Mouse (Mus musculus) bone marrow, adult 2 months (tissue): Measurements from ENCODE around the gene Mrpl53. TPM values are rescaled to one million over a fixed set of nuclear protein-coding genes. Genes with fewer than 3 reads are reported as not detected.
A peak's percentile ranks its signal among the peaks of the same experiment; 100 is the strongest.

Experiments
- H3K27ac ChIP-seq: fragments of 200-500 bp; 2 replicates; pipeline ENCODE4 v1.5.1; 2012; ENCODE audit warnings: low read depth, mild to moderate bottlenecking, control low read depth, inconsistent platforms, low read length; ENCODE audit not compliant: control insufficient read depth, poor library complexity, insufficient read depth
- H3K4me1 ChIP-seq: fragments of 200-500 bp; 2 replicates; pipeline ENCODE4 v1.6.1; 2011; ENCODE audit warnings: low read length; ENCODE audit not compliant: control insufficient read depth, insufficient read depth
- H3K4me3 ChIP-seq: fragments of 200-500 bp; replicated peaks from 2 replicates; pipeline ENCODE3; 2011; ENCODE audit warnings: mild to moderate bottlenecking, low read depth, low read length, control low read depth; ENCODE audit not compliant: control insufficient read depth
- CTCF ChIP-seq: fragments of 200-500 bp; IDR thresholded peaks from 2 replicates; pipeline ENCODE4 v1.5.1; 2011; ENCODE audit warnings: low read length, control low read depth; ENCODE audit not compliant: control insufficient read depth, insufficient read depth
- POLR2A ChIP-seq: fragments of 200-500 bp; IDR thresholded peaks from 2 replicates; pipeline ENCODE4 v1.6.1; 2011; ENCODE audit warnings: low read depth, mild to moderate bottlenecking, control low read depth, low read length, borderline replicate concordance; ENCODE audit not compliant: control insufficient read depth
- WGBS: fragments of 180-500 bp; shearing (Covaris S2); methylation state at CpG from one replicate; pipeline ENCODE4 v1.1.7; 2018; 5-methylcytosine and 5-hydroxymethylcytosine counted together
- polyA plus RNA-seq: library from polyadenylated mRNA; stranded (reverse); fragments of >200 nt; gene quantifications from 2 replicates; pipeline ENCODE4 v1.2.4, GENCODE M21; 2011; ENCODE audit warnings: low replicate concordance; ENCODE audit not compliant: missing spikeins, insufficient read depth, insufficient read length

Gene Mrpl53
- polyA plus RNA-seq, 1 experiment, result 49.7 TPM

DNA sequence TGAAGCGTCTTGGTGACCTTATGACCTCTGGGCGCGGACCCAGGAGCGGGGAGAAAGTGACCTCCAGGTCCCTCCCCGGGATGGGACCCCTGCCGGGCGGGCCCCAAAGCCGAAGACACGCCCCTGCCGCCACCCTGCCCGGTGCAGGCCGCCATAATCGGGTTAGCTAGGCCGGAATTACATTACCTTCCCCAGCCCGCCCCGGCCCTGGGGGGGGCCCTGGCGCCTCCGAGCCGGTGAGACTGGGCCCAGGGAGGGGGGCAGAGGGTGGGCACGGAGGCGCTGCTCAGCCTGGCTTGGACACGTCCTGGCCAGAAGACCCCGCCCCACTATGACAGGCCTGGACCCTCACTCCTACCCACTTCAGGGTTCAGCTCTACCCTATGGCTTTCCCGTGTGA lies 37.6 kb upstream of the Mrpl53 start:
- Histone ChIP-seq H3K4me1 (no peaks in the 10 kb centered on the region), H3K4me3 (no peak overlapping the region), H3K27ac (no peak overlapping the region; the same call in 1 of the 2 replicates)
- WGBS, result 4% methylated on average over 24 of the region's 24 CpGs
- TF ChIP-seq CTCF (no peak), POLR2A (no peak)

DNA sequence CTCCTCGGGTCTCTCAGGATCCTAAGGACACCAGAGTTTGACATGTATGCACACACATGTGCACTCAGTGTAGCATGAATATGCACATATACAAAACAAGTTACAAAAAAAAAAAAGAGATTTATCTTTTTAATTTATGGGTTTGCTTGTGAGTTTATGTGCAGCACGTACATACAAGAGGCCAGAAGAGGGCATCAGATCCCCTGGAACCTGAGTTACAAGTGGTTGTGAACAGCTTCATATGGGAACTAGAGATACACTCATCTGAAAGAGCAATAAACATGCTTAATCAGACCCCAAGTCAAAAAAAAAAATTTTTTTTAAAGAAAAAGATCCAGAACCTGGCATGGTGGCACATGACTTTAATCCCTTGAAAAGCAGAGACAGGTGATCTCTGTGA lies 33.9 kb upstream of the Mrpl53 start:
- Histone ChIP-seq H3K27ac (no peak overlapping the region), H3K4me3 (no peak overlapping the region), H3K4me1 (peaks cover 1% of the 10 kb centered on the region)
- TF ChIP-seq POLR2A (no peak), CTCF (no peak)
- WGBS, result 18% methylated on average over 2 of the region's 2 CpGs

DNA sequence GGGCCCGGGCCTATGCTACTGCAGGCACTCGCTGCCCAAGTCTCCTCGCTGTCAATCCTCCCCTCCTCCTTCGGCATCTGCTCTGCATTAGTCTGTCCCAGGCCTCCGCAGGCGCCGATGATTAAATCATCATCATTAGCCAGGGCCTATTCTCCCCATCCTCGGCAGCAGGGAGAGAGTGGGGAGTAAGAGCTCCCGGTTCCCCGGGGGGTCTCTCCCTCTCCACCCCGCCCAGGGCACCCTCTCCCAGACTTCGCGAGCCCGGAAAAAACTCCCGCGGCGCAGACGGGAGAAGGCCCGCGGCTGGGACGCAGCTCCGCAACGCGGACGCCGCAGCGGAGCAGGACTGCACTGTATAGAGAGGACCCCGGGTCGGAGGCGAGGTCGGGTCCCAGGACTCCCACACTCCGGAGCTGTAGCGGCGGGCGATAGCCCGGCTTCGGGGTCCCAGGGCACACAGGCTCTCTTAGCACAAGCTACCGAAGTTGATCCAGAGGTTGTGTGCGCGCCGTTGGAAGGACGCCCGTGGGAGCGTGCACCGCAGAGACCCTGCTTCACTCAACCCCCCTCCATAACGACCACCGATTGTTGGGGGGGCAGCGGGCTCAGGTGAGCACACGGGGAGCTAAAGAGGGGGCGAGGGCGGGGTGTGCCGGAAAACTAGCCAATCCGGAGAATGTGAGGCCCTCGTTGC lies 31.1 kb upstream of the Mrpl53 start, which contains the start of gene Pcgf1:
Pcgf1 (plus strand) TSS at position 240 of the 694 bp plus-strand sequence.
- peak within 1 kb of the TSS; percentile 75 for H3K27ac ChIP-seq
- under 1% methylated on average over 54 of the region's 54 CpGs for WGBS

DNA sequence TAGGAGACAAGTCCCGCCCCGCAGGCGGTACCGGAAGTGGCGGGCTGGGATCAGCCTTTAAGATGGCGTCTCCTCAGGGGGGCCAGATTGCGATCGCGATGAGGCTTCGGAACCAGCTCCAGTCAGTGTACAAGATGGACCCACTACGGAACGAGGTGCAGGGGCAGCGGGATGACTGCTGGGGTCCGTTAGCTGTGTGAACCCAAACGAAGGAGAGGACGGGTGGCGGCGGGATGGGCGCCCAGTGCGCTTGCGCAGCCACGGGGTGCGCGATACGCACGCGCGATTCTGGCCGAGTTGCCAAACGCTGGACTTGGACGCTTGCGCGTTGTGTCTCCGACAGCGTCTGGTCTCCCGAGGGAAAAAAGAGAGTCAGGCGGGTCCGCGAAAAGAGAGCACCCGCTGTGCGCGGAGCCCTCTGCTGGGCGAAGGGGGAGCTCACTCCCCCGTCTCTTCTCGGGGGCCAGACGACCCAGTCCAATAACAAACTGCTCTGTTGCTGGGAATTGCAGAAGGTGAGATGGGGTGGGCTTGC lies 30.4 kb upstream of the Mrpl53 start:
- peaks cover 1% of the 10 kb centered on the region for H3K4me1 ChIP-seq
- peak overlapping the region; percentile 86 for H3K4me3 ChIP-seq
- peak; percentile 56 for TF ChIP-seq CTCF
- TF ChIP-seq POLR2A, result peak; percentile 54; the same call in 1 of the 2 replicates
- H3K27ac ChIP-seq, result peak overlapping the region; percentile 75
- WGBS, result under 1% methylated on average over 46 of the region's 46 CpGs

More for the DNA sequence above, 31.1 kb upstream of the Mrpl53 start, which contains the start of gene Pcgf1:
- TF ChIP-seq POLR2A (no peak), CTCF (no peak)
- Histone ChIP-seq H3K4me3 (peak within 1 kb of the TSS; percentile 86), H3K4me1 (peaks cover 1% of the 10 kb centered on the region)

DNA sequence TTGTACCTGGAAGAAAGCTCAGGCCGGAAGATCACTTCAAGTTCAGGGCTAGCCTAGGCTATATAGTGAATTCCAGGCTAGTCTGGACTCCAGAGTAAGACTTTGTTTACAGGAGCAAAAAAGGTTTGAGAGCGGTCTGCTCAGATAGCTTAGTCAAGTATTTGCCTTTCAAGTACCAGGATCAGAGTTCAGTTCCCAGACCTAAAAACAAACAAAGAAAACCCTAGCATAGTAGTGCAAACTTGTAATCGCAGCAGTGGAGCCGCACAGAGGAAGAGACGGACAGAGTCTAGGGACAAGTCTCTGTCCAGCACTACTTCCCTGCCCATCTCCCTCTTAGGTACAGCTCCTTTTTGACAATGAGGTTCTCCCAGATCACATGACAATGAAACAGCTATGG lies 28.6 kb upstream of the Mrpl53 start:
- no peak overlapping the region for H3K27ac ChIP-seq
- no peak overlapping the region for H3K4me3 ChIP-seq
- TF ChIP-seq CTCF, result no peak
- no peak for TF ChIP-seq POLR2A
- WGBS, result 95% methylated on average over 5 of the region's 5 CpGs
- H3K4me1 ChIP-seq, result peaks cover 1% of the 10 kb centered on the region

DNA sequence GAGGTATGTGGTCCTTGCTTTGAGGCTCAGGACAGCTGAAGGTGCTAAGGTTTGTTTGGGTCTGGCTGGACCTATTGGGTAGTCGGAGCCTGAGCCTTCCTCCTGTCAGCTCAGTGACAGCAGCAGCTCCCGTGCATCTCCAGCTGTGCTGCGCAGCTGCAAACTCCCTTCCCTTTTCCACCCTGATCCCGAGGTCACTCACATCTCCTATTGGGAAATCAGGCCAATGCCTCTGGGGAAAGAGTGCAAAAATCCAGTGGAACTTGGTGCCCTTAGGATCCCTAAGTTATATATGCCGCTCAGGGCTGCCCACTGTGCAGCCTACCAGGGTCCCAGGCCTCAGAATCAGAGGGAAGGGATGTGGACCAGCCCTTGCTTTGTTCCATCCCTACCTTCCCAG lies 25.3 kb upstream of the Mrpl53 start:
- H3K4me1 ChIP-seq, result peaks cover 1% of the 10 kb centered on the region
- 61% methylated on average over 5 of the region's 5 CpGs for WGBS
- TF ChIP-seq POLR2A (no peak), CTCF (no peak)

DNA sequence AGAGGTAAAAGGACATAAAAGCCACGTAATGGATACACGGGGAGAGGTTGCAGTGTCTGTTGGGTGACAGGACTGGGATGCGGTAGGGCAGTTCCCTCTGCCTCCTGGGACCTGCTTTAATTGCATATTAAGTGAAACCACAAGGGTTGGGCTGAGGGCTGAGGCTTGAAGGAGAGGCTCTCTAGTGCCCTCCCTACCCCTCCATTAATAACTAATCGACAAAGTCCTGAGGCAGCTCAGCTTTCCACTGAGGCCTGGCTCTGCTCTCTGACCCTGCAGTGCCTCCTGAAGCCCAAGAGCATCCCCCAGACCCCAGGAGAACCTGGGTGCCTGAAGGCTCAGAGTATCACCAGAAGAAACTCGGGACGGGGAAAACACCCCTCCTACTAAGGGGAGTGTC lies 24.4 kb upstream of the Mrpl53 start:
- Histone ChIP-seq H3K4me1 (no peaks in the 10 kb centered on the region; the same call in 1 of the 2 replicates), H3K27ac (no peak overlapping the region), H3K4me3 (no peak overlapping the region)
- WGBS, result 58% methylated on average over 6 of the region's 6 CpGs
- no peak for TF ChIP-seq POLR2A
- TF ChIP-seq CTCF, result no peak

More for the DNA sequence above, 25.3 kb upstream of the Mrpl53 start:
- Histone ChIP-seq H3K4me3 (no peak overlapping the region), H3K27ac (no peak overlapping the region)

DNA sequence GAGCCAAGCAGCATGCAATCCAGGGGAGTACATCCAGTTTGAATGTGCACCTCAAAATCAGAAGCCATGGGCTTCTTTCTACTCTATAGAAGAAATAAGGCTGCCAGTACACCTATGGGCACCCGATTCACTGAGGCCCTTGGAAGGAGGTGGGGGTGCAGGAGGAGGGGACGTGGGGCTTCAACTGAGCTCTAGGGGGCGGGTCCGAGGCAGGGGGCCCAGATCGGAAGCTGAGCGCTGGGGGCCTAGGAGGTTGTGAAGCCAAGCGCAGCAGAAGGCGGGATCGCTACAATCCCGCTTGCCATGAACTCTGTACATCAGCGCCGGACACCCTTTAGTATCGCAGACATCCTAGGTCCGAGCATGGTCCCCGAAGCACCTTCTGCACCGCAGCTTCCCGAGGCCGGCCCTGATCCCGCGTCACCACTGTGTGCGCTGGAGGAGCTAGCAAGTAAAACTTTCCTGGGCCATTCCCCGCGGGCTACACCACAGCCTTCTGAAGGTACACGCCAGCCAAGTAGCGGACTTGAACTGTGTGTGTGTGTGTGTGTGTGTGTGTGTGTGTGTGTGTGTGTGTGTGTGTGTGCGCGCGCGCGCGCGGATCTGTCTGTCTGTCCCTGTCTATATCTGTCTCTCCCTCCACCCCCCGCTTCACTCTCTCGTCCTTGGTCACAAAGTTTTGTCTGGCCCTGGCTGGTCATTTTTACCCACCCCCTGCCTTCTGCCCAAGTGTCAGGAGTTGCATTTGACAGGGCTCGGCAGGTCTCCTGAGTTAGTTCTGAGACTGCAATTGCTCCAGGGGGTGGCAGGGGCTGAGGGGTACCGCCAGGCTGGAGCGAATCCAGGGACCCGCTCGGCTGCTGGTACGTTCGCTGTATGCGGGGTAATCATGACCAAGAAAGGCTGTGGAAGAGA lies 22.5 kb upstream of the Mrpl53 start, which contains the start of gene Lbx2:
Lbx2 (plus strand) TSS at position 247 of the 915 bp plus-strand sequence.
- TF ChIP-seq CTCF, result no peak
- TF ChIP-seq POLR2A, result no peak
- Histone ChIP-seq H3K4me3 (peak within 1 kb of the TSS; percentile 41), H3K27ac (no peak within 1 kb of the TSS), H3K4me1 (no peaks in the 10 kb centered on the region)
- 2% methylated on average over 37 of the region's 42 CpGs for WGBS
